Mouse (Mus musculus): Measurements from ENCODE around the gene Cln3.

Gene Cln3

GRCm38 (mm10) chr7:126594862-126595561 lies 9.4 kb upstream of the Cln3 start, which contains the start of gene Il27:
Il27 (minus strand) TSS chr7:126594941.
- DNase-seq (ENCODE audit: low spot score), result no peak

- DNase-seq (ENCODE audit: low spot score), result no peak
Measured at GRCm38 (mm10) chr7:126587779-126588178, 2.2 kb upstream of the Cln3 start.

DNA sequence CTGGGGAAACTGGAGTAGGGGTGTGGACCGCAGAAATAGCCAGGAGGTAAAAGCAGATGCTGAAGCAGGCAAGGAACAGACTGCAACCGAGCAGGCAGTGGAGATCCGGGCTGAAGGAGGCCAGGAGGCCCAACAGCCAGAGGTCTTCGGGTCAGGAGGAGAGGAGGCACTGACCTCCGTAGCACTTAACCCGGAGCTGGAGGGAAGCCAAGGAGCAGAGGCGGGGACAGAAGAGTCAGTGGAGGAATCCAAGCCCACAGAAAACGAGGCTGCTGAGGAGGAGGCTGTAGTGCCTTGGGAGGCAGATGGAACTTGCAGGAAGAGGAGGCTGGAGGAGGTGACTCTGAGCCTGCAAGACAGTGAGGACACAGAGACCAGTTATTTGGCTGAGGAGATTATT lies 1.2 kb upstream of the Cln3 start:
- no peak for DNase-seq (ENCODE audit: low spot score)

GRCm38 (mm10) chr7:126584506-126584977 lies 1.1 kb downstream of the Cln3 start, which contains the start of gene Apobr:
Apobr (plus strand) TSS chr7:126584942.
- DNase-seq (ENCODE audit: low spot score), result no peak

GRCm38 (mm10) chr7:126583761-126584160 lies 1.9 kb downstream of the Cln3 start:
- DNase-seq (ENCODE audit: low spot score), result no peak

DNA sequence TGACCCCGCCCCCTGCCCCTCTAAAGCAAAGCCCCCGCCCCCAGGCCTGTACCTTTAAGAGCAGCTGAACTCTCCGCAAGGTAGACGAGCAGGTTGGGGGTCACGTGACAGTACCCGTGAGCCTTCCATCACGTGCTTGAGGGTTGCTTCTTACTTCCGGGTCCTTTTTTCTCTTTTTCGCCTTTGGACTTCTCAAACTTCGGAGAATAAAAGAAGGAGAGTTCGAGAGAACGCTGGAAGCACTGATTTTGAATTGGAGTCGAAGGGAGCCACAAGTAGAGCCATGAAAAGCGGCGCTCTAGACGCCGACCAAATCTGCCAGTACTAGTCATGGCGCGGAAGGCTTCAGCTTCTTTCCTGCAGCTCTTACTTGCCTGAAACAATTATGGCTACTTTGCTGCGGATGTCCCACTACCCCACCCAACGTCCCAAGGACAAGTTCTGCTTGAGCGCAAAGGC lies 2.3 kb downstream of the Cln3 start:
- DNase-seq (ENCODE audit: low spot score), result peak; percentile 83

DNA sequence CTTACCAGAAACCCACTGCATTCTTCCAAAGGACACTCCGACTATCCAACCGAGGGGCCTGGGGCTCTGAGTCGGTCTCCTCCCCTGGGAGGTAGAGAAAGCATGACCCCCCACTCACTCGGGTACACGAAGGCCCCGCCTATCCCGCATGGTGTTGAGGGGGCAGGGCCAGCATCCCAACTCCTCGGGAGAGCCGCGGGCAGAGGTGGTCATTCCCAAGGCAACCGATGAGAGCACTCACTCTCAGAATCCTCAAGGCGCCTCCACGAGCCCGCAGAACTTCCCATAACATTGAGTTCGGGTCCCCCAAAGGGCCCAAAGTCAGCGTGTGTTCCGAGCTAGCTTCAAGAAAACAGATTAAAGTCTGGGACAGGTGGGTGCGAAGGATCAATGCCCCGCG lies 2.9 kb downstream of the Cln3 start:
- DNase-seq (ENCODE audit: low spot score), result no peak

GRCm38 (mm10) chr7:126581661-126582060 lies 4.0 kb downstream of the Cln3 start:
- no peak for DNase-seq (ENCODE audit: low spot score)

GRCm38 (mm10) chr7:126579172-126579571 lies 6.4 kb downstream of the Cln3 start:
- DNase-seq (ENCODE audit: low spot score), result no peak

DNA sequence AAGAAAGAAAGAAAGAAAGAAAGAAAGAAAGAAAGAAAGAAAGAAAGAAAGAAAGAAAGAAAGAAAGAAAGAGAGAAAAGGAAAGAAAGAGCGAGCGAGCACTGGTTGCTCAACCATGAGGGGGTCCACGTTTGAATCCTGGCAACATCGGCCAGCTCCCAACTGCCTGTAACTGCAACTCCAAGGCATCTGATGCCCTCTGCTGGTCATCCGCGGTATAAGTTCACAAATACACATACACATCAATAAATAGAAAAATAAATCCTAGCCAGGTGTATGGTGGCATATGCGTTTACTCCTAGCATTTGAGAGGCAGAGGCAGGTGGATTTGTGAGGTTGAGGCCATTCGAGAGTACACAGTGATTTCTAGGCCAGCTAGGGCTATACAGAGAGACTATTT lies 8.7 kb downstream of the Cln3 start:
- DNase-seq (ENCODE audit: low spot score), result no peak

DNA sequence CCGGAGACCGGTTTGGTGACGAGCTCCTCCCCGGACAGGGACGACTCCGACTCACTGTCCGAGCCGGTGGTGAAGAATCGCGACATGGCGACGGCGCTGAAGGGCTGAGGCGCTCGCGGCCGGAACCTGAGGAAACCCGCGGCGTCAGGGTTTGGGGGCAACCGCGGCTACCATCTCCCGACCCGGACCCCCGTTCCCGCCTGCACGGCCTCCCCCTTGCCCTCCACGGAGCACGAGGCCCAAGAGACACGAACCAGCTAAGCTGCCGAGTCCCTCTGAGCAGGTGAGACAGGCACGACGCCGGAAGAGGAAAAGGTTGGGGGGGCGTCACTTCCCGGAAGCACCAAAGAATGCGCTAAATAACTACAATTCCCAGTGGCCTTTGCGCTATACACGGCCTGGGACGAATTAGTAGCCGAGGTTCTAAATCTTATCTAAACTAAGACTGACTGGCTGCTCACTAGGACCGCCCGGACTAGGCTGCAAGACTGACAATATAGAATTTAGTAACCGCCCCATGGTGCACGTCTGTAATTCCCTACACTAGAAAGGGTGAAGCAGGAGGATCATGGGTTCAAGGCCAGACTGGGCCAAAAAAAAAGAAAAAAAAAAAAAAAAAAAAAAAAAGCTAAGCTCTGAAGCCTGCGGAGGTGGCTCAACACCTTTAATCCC lies 19.4 kb downstream of the Cln3 start, which contains the start of gene Eif3c:
Gene Eif3c, minus strand, starts transcription at position 318 of the 672 bp plus-strand sequence.
- peak; percentile 84 for DNase-seq (ENCODE audit: low spot score)

DNA sequence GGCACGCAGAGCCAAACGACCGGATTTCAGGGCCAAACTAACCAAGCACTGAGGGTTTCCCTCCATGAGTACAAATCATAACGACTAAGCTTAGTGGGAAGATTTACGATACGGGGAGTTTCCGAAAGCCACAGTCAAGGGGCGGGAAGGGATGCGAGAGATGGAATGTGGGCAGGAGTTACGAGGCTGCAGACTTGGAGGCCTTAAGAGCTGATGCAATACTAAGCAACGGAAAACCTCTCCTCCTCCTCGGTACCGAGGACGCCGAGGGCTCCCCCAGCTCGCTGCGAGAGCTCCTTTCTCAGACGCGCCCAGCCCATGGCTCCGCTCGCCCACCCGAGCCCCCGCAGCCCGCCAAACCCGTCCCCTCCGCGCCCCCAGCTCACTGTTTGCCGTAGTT lies 19.9 kb downstream of the Cln3 start:
- no peak for DNase-seq (ENCODE audit: low spot score)

DNA sequence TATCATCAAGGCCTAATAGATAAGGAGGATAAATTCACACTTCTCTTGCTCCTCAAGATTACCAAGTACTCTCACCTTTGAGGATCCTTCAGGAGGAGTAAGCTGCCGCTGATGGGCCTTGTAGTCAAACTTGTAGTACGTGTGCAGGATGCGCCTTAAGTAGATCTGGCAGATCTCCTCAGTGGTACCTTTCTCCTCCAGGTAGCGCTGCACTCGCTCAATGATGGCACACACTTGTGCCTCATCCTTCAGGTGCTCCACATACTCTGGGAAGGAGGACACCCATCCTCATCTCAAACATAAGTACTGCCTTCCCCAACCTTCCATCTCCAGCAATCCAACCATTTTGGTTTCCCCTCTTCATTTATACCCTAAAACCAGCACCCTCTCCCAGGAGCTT lies 29.0 kb downstream of the Cln3 start:
- no peak for DNase-seq (ENCODE audit: low spot score)

DNA sequence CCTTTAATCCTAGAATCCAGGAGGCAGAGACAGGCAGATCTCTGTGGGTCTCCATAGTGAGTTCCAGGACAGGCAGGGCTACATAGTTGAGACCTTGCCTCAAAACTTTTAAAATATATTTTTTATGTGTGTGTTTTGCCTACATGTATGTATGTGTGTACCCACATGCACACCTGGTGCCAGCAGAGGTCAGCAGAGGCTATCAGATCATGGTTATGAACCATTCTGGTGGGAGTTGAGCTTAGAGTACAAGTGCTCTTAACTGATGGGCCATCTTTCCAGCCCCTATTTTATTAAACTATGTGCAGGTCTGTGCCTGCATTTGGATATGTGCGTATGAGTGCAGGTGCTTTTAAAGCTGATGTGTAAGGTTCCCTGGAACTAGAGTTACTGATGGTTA lies 30.8 kb downstream of the Cln3 start:
- DNase-seq (ENCODE audit: low spot score), result no peak

DNA sequence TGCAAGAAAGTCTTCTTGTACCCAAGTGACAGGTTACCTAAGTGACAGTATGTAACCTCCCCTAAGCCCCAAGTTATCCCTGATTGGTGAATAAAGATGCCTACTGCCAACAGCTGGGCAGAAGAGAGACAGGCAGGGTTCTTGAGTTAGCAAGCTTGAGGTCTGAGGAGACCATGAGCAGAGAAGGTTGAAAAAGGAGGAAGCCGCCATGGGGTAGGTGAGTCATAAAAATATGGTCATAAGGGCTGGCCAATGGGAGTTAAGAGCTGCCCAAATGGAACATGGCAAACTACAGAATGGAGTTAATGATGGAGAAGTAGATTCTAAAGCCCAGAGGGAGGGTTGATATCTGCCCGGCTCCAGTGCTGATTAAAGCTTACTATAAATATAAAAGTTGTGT lies 40.0 kb downstream of the Cln3 start:
- DNase-seq (ENCODE audit: low spot score), result no peak

DNA sequence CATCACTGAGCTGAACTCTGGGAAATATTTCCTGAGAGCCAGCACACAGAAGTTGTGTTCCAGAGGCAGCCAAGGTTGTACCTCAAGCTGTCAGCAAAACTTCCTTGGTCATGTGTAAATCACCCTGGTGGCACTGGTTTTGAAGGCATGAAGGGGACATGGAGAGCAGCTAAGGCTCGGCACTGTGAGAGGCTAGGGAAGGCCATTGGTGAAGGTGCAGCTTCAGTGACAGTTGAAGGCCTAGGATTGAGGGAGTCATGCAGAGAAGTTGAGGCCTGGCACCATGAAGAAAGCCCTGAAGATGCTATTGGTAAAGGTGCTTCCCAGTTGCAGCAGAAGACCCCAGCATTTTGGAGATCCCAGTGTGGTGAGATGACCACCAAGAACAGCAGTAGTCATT lies 44.0 kb downstream of the Cln3 start:
- DNase-seq (ENCODE audit: low spot score), result no peak

- no peak for DNase-seq (ENCODE audit: low spot score)
Measured at GRCm38 (mm10) chr7:126537820-126538585, 47.6 kb downstream of the Cln3 start.

DNA sequence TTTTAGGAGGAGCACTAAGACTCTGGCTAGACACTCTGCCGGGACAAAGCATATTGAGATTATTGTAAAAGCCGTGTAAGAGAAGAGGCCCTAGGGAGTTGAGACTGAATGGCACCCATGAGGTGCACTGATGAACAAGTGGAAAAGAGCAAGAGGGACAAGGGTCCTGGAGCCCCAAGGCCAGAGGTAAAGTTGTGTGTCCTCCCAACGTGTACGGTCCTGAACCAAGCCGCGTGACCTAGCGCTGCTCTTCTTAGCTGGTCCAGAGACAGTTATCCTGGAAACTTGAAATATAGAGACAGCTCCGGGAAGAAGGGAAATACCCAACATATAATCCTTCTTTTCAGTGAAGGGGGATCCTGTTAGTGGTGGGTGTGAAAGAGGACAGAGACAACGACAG lies 49.2 kb downstream of the Cln3 start:
- DNase-seq (ENCODE audit: low spot score), result no peak

DNA sequence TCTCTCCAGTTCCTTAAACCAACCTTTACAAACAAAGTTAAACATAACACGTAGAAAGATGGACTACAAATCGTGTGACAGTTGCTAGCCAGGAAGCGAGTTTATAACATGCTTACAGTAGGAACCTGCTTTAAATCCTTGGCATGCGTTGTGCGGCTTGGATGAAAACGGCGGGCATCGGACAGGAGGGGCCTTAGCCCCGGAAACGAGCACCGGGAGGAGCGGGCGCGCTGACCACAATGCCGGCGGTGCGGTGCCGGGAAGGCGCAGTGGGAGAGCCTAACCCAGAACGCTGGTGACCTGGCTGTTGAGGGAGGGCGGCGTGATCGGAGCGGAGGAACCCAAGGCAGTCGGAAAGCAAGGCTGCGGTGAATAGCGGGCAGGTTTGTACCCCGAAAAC lies 49.9 kb downstream of the Cln3 start:
- no peak for DNase-seq (ENCODE audit: low spot score)

DNA sequence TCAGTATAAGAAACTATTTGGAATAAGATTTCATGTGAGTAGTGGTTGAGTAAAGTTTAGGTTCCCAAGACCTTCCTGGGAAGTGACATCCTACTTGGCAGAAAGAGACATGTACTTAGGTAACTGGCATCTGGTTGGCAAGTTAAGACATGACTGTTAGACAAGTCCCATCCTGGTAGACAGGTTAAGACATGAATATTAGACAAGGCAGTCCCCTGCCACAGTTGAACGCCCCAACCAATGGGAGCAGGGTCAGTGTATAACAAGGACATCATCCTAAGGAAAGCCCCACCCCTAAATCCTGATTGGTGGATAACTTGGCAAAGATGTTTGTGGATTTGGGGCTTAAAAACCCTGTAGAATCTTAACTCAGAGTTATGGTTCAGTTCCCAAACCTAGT lies 52.2 kb downstream of the Cln3 start:
- DNase-seq (ENCODE audit: low spot score), result no peak

- DNase-seq (ENCODE audit: low spot score), result peak; percentile 40
Measured at GRCm38 (mm10) chr7:126528166-126528577, 57.4 kb downstream of the Cln3 start.

- no peak for DNase-seq (ENCODE audit: low spot score)
Measured at GRCm38 (mm10) chr7:126523316-126523715, 62.3 kb downstream of the Cln3 start.

Measured in left cerebral cortex, adult 11 months (tissue).